Mouse (Mus musculus): ENCODE data around the gene Abcb6. TPM values are rescaled to one million over a fixed set of nuclear protein-coding genes. Genes with fewer than 3 reads are reported as not detected.

Abcb6 gene
- polyA plus RNA-seq, 1 experiment from 2014 or later, result 36.8 TPM

GRCm38 (mm10) chr1:75133421-75134207 is 46.6 kb downstream of the Abcb6 start, which contains the start of gene Slc23a3:
Slc23a3 (minus strand) TSS chr1:75133890.
- peak; percentile 85 for ATAC-seq (replicated peaks; ENCODE audit: low FRiP score, low read depth)
- Histone ChIP-seq H3K36me3 (ENCODE audit: insufficient read depth, low read length) (peaks cover 16% of the 10 kb centered on the region), H3K4me2 (ENCODE audit: low read length) (peak within 1 kb of the TSS; percentile 33; the same call in 1 of the 2 replicates), H3K9me3 (replicated peaks; ENCODE audit: low read length) (no peaks in the 10 kb centered on the region), H3K27me3 (ENCODE audit: insufficient read depth, low read length) (no peaks in the 10 kb centered on the region), H3K4me3 (replicated peaks; ENCODE audit: low read depth, low read length) (no peak within 1 kb of the TSS), H3K27ac (peak within 1 kb of the TSS; percentile 47; the same call in 1 of the 2 replicates), H3K9ac (ENCODE audit: low read depth, low read length) (no peak within 1 kb of the TSS), H3K4me1 (replicated peaks; ENCODE audit: insufficient read depth, low read length) (no peaks in the 10 kb centered on the region)
- 43% methylated on average over 12 of the region's 12 CpGs for whole genome bisulfite sequencing
- TF ChIP-seq CTCF (IDR thresholded peaks at IDR 0.05; ENCODE audit: low read depth), result no peak
- peak; percentile 42 for DNase-seq (ENCODE audit: low spot score)

- no peak for ATAC-seq (replicated peaks; ENCODE audit: low FRiP score, low read depth)
- no peak for TF ChIP-seq CTCF (IDR thresholded peaks at IDR 0.05; ENCODE audit: low read depth)
- WGBS, result 65% methylated on average over 3 of the region's 3 CpGs
Observed at GRCm38 (mm10) chr1:75128641-75129040, 51.6 kb downstream of the Abcb6 start.

GRCm38 (mm10) chr1:75125418-75125817 is 54.8 kb downstream of the Abcb6 start:
- no peak for TF ChIP-seq CTCF (IDR thresholded peaks at IDR 0.05; ENCODE audit: low read depth)
- 0 out of 2 replicates have a peak, but pooled peaks cover 3% of the 10 kb centered on the region for H3K4me1 ChIP-seq (replicated peaks; ENCODE audit: insufficient read depth, low read length)
- H3K36me3 ChIP-seq (ENCODE audit: insufficient read depth, low read length), result no peaks in the 10 kb centered on the region
- ATAC-seq (replicated peaks; ENCODE audit: low FRiP score, low read depth), result no peak
- H3K4me3 ChIP-seq (replicated peaks; ENCODE audit: low read depth, low read length), result peak overlapping the region; percentile 46
- H3K9ac ChIP-seq (ENCODE audit: low read depth, low read length), result peak overlapping the region; percentile 54
- H3K4me2 ChIP-seq (ENCODE audit: low read length), result peak overlapping the region; percentile 49
- no peak for DNase-seq (ENCODE audit: low spot score)
- H3K9me3 ChIP-seq (replicated peaks; ENCODE audit: low read length), result no peaks in the 10 kb centered on the region
- 32% methylated on average over 5 of the region's 5 CpGs for WGBS
- H3K27ac ChIP-seq, result peak overlapping the region; percentile 94
- H3K27me3 ChIP-seq (ENCODE audit: insufficient read depth, low read length), result no peaks in the 10 kb centered on the region

More at GRCm38 (mm10) chr1:75128641-75129040, 51.6 kb downstream of the Abcb6 start:
- no peak overlapping the region for H3K9ac ChIP-seq (ENCODE audit: low read depth, low read length)
- no peaks in the 10 kb centered on the region for H3K27me3 ChIP-seq (ENCODE audit: insufficient read depth, low read length)
- H3K4me3 ChIP-seq (replicated peaks; ENCODE audit: low read depth, low read length), result no peak overlapping the region
- H3K27ac ChIP-seq, result no peak overlapping the region
- H3K9me3 ChIP-seq (replicated peaks; ENCODE audit: low read length), result no peaks in the 10 kb centered on the region
- no peaks in the 10 kb centered on the region for H3K36me3 ChIP-seq (ENCODE audit: insufficient read depth, low read length)
- DNase-seq (ENCODE audit: low spot score), result no peak
- 0 out of 2 replicates have a peak, but pooled peaks cover 3% of the 10 kb centered on the region for H3K4me1 ChIP-seq (replicated peaks; ENCODE audit: insufficient read depth, low read length)
- H3K4me2 ChIP-seq (ENCODE audit: low read length), result no peak overlapping the region

- Histone ChIP-seq H3K36me3 (ENCODE audit: insufficient read depth, low read length) (no peaks in the 10 kb centered on the region), H3K4me1 (replicated peaks; ENCODE audit: insufficient read depth, low read length) (0 out of 2 replicates have a peak, but pooled peaks cover 3% of the 10 kb centered on the region), H3K9me3 (replicated peaks; ENCODE audit: low read length) (no peaks in the 10 kb centered on the region), H3K9ac (ENCODE audit: low read depth, low read length) (peak within 1 kb of the TSS; percentile 54), H3K4me3 (replicated peaks; ENCODE audit: low read depth, low read length) (peak within 1 kb of the TSS; percentile 46), H3K27ac (peak within 1 kb of the TSS; percentile 94), H3K27me3 (ENCODE audit: insufficient read depth, low read length) (no peaks in the 10 kb centered on the region), H3K4me2 (ENCODE audit: low read length) (peak within 1 kb of the TSS; percentile 49)
- peak; percentile 81 for TF ChIP-seq CTCF (IDR thresholded peaks at IDR 0.05; ENCODE audit: low read depth)
- DNase-seq (ENCODE audit: low spot score) (peak; percentile 98), ATAC-seq (replicated peaks; ENCODE audit: low FRiP score, low read depth) (peak; percentile 97)
- WGBS, result 2% methylated on average over 56 of the region's 56 CpGs
Observed at GRCm38 (mm10) chr1:75124346-75125321, 55.6 kb downstream of the Abcb6 start, which contains the start of gene Nhej1. Nhej1 (minus strand) TSS chr1:75125200.

- DNase-seq (ENCODE audit: low spot score) (no peak), ATAC-seq (replicated peaks; ENCODE audit: low FRiP score, low read depth) (no peak)
Observed at GRCm38 (mm10) chr1:75122211-75122610, 58.0 kb downstream of the Abcb6 start.

More at GRCm38 (mm10) chr1:75122211-75122610, 58.0 kb downstream of the Abcb6 start:
- no peak overlapping the region for H3K4me2 ChIP-seq (ENCODE audit: low read length)
- no peak overlapping the region for H3K4me3 ChIP-seq (replicated peaks; ENCODE audit: low read depth, low read length)
- H3K4me1 ChIP-seq (replicated peaks; ENCODE audit: insufficient read depth, low read length), result 0 out of 2 replicates have a peak, but pooled peaks cover 3% of the 10 kb centered on the region
- peak; percentile 27; the same call in 1 of the 2 replicates for TF ChIP-seq CTCF (IDR thresholded peaks at IDR 0.05; ENCODE audit: low read depth)
- no peak overlapping the region for H3K9ac ChIP-seq (ENCODE audit: low read depth, low read length)
- H3K27me3 ChIP-seq (ENCODE audit: insufficient read depth, low read length), result no peaks in the 10 kb centered on the region
- 93% methylated on average over 3 of the region's 3 CpGs for WGBS
- H3K36me3 ChIP-seq (ENCODE audit: insufficient read depth, low read length), result no peaks in the 10 kb centered on the region
- H3K27ac ChIP-seq, result no peak overlapping the region
- no peaks in the 10 kb centered on the region for H3K9me3 ChIP-seq (replicated peaks; ENCODE audit: low read length)

Small RNAs within 50 kb of the gene (microRNA-seq; reads per million reads assigned to microRNA genes)
- not detected for gene Gm27943

Other genes with a start within 250 kb of the Abcb6 start
- 0.08 TPM in 2 replicates for gene Cfap65, start 244.8 kb downstream of the Abcb6 start, polyA plus RNA-seq (2015; fragmentation: Nextera tagmentation; extraction: Ambion mirVana)
- 6.3 and 6.9 TPM in 2 replicates for gene Ihh, start 228.7 kb downstream of the Abcb6 start, polyA plus RNA-seq (2015; fragmentation: Nextera tagmentation; extraction: Ambion mirVana)
- 10.5 and 11.0 TPM in 2 replicates for gene Nhej1, start 55.2 kb downstream of the Abcb6 start, polyA plus RNA-seq (2015; fragmentation: Nextera tagmentation; extraction: Ambion mirVana)
- gene Slc23a3, start 46.5 kb downstream of the Abcb6 start, polyA plus RNA-seq (2015; fragmentation: Nextera tagmentation; extraction: Ambion mirVana), result 9.8 and 11.3 TPM in 2 replicates
- 47.2 and 52.2 TPM in 2 replicates for gene Cnppd1, start 37.7 kb downstream of the Abcb6 start, polyA plus RNA-seq (2015; fragmentation: Nextera tagmentation; extraction: Ambion mirVana)
- gene Retreg2, start 37.6 kb downstream of the Abcb6 start, polyA plus RNA-seq (2015; fragmentation: Nextera tagmentation; extraction: Ambion mirVana), result 47.8 and 52.0 TPM in 2 replicates
- 43.2 and 47.7 TPM in 2 replicates for gene Zfand2b, start 11.7 kb downstream of the Abcb6 start, polyA plus RNA-seq (2015; fragmentation: Nextera tagmentation; extraction: Ambion mirVana)
- 19.7 TPM in 2 replicates for gene Ankzf1, start 11.8 kb upstream of the Abcb6 start, polyA plus RNA-seq (2015; fragmentation: Nextera tagmentation; extraction: Ambion mirVana)
- 25.8 and 27.3 TPM in 2 replicates for gene Atg9a, start 11.8 kb upstream of the Abcb6 start, polyA plus RNA-seq (2015; fragmentation: Nextera tagmentation; extraction: Ambion mirVana)
- gene Glb1l, start 30.4 kb upstream of the Abcb6 start, polyA plus RNA-seq (2015; fragmentation: Nextera tagmentation; extraction: Ambion mirVana), result 47.4 and 47.6 TPM in 2 replicates
- gene Stk16, start 30.4 kb upstream of the Abcb6 start, polyA plus RNA-seq (2015; fragmentation: Nextera tagmentation; extraction: Ambion mirVana), result 114 and 122 TPM in 2 replicates
- gene Tuba4a, start 39.5 kb upstream of the Abcb6 start, polyA plus RNA-seq (2015; fragmentation: Nextera tagmentation; extraction: Ambion mirVana), result 171 and 200 TPM in 2 replicates
- 0.18 TPM in 1 of 2 replicates, not detected in the other for gene A630095N17Rik, start 51.7 kb upstream of the Abcb6 start, polyA plus RNA-seq (2015; fragmentation: Nextera tagmentation; extraction: Ambion mirVana)
- 30.4 and 31.3 TPM in 2 replicates for gene Dnajb2, start 56.0 kb upstream of the Abcb6 start, polyA plus RNA-seq (2015; fragmentation: Nextera tagmentation; extraction: Ambion mirVana)
- 0.08 and 0.13 TPM in 2 replicates for gene Ptprn, start 84.1 kb upstream of the Abcb6 start, polyA plus RNA-seq (2015; fragmentation: Nextera tagmentation; extraction: Ambion mirVana)
- not detected in 2 replicates for gene Resp18, start 98.0 kb upstream of the Abcb6 start, polyA plus RNA-seq (2015; fragmentation: Nextera tagmentation; extraction: Ambion mirVana)
- gene Dnpep, start 137.6 kb upstream of the Abcb6 start, polyA plus RNA-seq (2015; fragmentation: Nextera tagmentation; extraction: Ambion mirVana), result 128 and 137 TPM in 2 replicates
- gene Des, start 179.9 kb upstream of the Abcb6 start, polyA plus RNA-seq (2015; fragmentation: Nextera tagmentation; extraction: Ambion mirVana), result 18.6 and 19.1 TPM in 2 replicates
- 40.1 and 44.3 TPM in 2 replicates for gene Speg, start 194.9 kb upstream of the Abcb6 start, polyA plus RNA-seq (2015; fragmentation: Nextera tagmentation; extraction: Ambion mirVana)